Mouse (Mus musculus) layer of hippocampus, adult 2 months (tissue): ENCODE results near the gene Olfr1133. TPM values are rescaled to one million over a fixed set of nuclear protein-coding genes. Genes with fewer than 3 reads are reported as not detected.
"Not testable (repeated sequence)": the region's sequence is repeated elsewhere in the genome, so short reads cannot be mapped to it uniquely, and the experiment has no call there.

ENCODE experiments used
- DNase-seq, 2 experiments: peaks; one replicate each; pipeline ENCODE4 v3.0.0; 2022; ENCODE audit warnings: low spot score in 2 of 2
- H3K27ac ChIP-seq: fragments of 200-600 bp; 2 replicates; pipeline ENCODE4 v1.8.1; 2022
- H3K4me3 ChIP-seq: fragments of 200-600 bp; 2 replicates; pipeline ENCODE4 v1.8.1; 2022; ENCODE audit warnings: mild to moderate bottlenecking
- CTCF ChIP-seq: fragments of 200-600 bp; conservative IDR thresholded peaks from 2 replicates; pipeline ENCODE4 v1.8.1; 2022; ENCODE audit warnings: antibody characterized with exemption, mild to moderate bottlenecking, moderate library complexity
- long read RNA-seq, 2 experiments: library from polyadenylated mRNA; stranded (forward); transcript quantifications; one replicate each; pipeline ENCODE4 v2.0.0; 2021; ENCODE audit warnings: borderline mapping rate in 2 of 2
- total RNA-seq, 2 experiments: library from RNA; stranded (reverse); gene quantifications; 2 replicates each; pipeline ENCODE4 v1.2.3; 2021

Olfr1133 gene
- total RNA-seq = not detected
- long read RNA-seq, experiment 1 = 0 reads
- long read RNA-seq, experiment 2 = 0 reads

- DNase-seq = no peak
- no peak within 1 kb of the TSS for H3K27ac ChIP-seq
- TF ChIP-seq CTCF = no peak
- H3K4me3 ChIP-seq = no peak within 1 kb of the TSS
Measured at GRCm38 (mm10) chr2:87647274-87647673, at the start of gene Olfr1133. TSS of gene Olfr1133 (minus strand) at chr2:87647374.

DNA sequence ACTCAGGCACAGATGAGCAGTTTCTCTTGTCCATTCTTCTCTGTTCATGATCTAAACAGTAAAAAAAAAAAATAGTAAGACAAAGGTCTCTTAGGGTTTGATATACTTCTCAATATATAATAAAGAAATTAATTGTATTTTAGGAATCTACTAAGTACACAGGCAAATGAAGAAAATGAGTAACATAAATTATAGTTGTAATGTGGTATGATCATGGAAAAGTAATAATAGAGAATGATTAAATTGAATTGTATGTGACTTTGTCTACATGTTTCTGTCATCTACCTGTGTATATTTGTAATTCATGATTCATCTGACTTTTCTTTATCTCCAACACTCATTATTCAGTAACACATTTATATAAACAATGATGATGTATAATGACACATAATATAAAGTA lies 46.7 kb upstream of the Olfr1133 start, which contains the start of gene Olfr1136:
Gene Olfr1136, minus strand, starts transcription at position 101 of the 400 bp plus-strand sequence.
- Histone ChIP-seq H3K4me3 (no peak within 1 kb of the TSS), H3K27ac (no peak within 1 kb of the TSS)
- DNase-seq = no peak
- TF ChIP-seq CTCF = no peak

GRCm38 (mm10) chr2:87673564-87673963 lies 26.4 kb upstream of the Olfr1133 start, which contains the start of gene Olfr1135:
TSS of gene Olfr1135 (minus strand) at chr2:87673664.
- TF ChIP-seq CTCF = no peak
- Histone ChIP-seq H3K4me3 (no peak within 1 kb of the TSS), H3K27ac (no peak within 1 kb of the TSS)
- DNase-seq = no peak

DNA sequence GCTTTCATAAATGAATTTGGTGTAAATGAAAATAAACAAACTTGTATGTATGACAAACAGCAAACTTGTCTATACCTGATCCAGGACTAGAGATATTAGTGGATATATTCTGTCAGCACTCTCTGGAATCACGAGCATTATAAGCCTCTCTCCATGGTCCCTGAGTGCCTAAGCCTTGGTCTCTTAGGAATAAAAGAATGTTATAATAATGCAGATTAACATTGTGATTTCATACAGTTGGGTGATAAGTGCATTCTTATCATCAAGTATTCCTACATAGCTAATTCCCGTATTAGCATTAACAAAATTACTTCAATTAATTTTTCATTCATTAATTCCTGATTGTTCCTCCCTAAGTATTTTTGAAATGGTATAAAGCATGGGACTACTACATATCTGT lies 11.2 kb upstream of the Olfr1133 start, which contains the start of gene Olfr1134:
Gene Olfr1134, minus strand, starts transcription at position 101 of the 400 bp plus-strand sequence.
- H3K27ac ChIP-seq = no peak within 1 kb of the TSS
- no peak for TF ChIP-seq CTCF
- no peak for DNase-seq
- H3K4me3 ChIP-seq = no peak within 1 kb of the TSS

GRCm38 (mm10) chr2:87642441-87642840 lies 4.7 kb downstream of the Olfr1133 start:
- DNase-seq = no peak
- Histone ChIP-seq H3K4me3 (no peak overlapping the region), H3K27ac (no peak overlapping the region)
- TF ChIP-seq CTCF = no peak

- H3K4me3 ChIP-seq = no peak within 1 kb of the TSS
- no peak for TF ChIP-seq CTCF
- H3K27ac ChIP-seq = no peak within 1 kb of the TSS
- no peak for DNase-seq
Measured at GRCm38 (mm10) chr2:87637435-87637834, 9.7 kb downstream of the Olfr1133 start, which contains the start of gene Olfr1132. TSS of gene Olfr1132 (minus strand) at chr2:87637535.

DNA sequence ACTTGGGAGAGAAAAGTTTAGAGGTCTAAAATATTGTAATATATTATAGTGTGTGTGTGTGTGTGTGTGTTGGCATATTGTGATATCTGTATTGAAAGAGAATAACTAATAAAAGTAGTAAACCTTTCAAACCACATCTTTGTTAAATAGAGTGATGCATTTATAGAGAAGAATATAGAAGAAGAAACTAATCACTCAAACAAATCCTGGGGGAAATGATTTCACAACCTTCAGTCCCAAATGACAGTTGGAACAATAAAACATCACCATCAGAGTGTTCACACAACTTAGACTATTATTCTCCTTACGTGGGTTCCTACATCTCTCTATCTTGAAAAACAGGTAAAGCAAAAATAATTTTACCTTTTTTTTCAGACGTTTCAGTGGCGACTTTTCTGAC lies 20.4 kb downstream of the Olfr1133 start, which contains the start of gene Olfr1131:
Gene Olfr1131, plus strand, starts transcription at position 301 of the 400 bp plus-strand sequence.
- no peak for TF ChIP-seq CTCF
- Histone ChIP-seq H3K27ac (no peak within 1 kb of the TSS), H3K4me3 (no peak within 1 kb of the TSS)
- no peak for DNase-seq

GRCm38 (mm10) chr2:87605912-87606311 lies 41.3 kb downstream of the Olfr1133 start, which contains the start of gene Olfr1130:
TSS of gene Olfr1130 (plus strand) at chr2:87606212.
- not testable (repeated sequence) for DNase-seq, H3K4me3 ChIP-seq, H3K27ac ChIP-seq

Other genes with a start within 250 kb of the Olfr1133 start
- not detected for gene Olfr1123, start 230.7 kb downstream of the Olfr1133 start, total RNA-seq
- not detected for gene Olfr1124, start 217.1 kb downstream of the Olfr1133 start, total RNA-seq
- not detected for gene Olfr1126, start 193.4 kb downstream of the Olfr1133 start, total RNA-seq
- not detected for gene Pramel7, start 150.3 kb downstream of the Olfr1133 start, total RNA-seq
- gene Pramel6, start 140.8 kb downstream of the Olfr1133 start, total RNA-seq = not detected
- under 1 TPM in 1 of 2 experiments, not detected in 1; 0.28 TPM for gene Olfr153, start 115.6 kb downstream of the Olfr1133 start, total RNA-seq
- gene Olfr1128, start 101.8 kb downstream of the Olfr1133 start, total RNA-seq = not detected
- gene Olfr1129, start 73.5 kb downstream of the Olfr1133 start, total RNA-seq = not detected
- not detected for gene Olfr1130, start 41.2 kb downstream of the Olfr1133 start, total RNA-seq
- gene Olfr1131, start 20.3 kb downstream of the Olfr1133 start, total RNA-seq = not detected
- not detected for gene Olfr1132, start 9.8 kb downstream of the Olfr1133 start, total RNA-seq
- gene Olfr1134, start 11.1 kb upstream of the Olfr1133 start, total RNA-seq = not detected
- not detected for gene Olfr1135, start 26.3 kb upstream of the Olfr1133 start, total RNA-seq
- gene Olfr1136, start 46.6 kb upstream of the Olfr1133 start, total RNA-seq = not detected
- not detected for gene Olfr1137, start 65.8 kb upstream of the Olfr1133 start, total RNA-seq
- gene Olfr1138, start 92.6 kb upstream of the Olfr1133 start, total RNA-seq = not detected
- not detected for gene Olfr1140, start 96.4 kb upstream of the Olfr1133 start, total RNA-seq
- not detected for gene Olfr1141, start 106.6 kb upstream of the Olfr1133 start, total RNA-seq
- gene Olfr152, start 132.1 kb upstream of the Olfr1133 start, total RNA-seq = not detected
- gene Olfr1143, start 153.2 kb upstream of the Olfr1133 start, total RNA-seq = not detected
- not detected for gene Olfr1145, start 162.4 kb upstream of the Olfr1133 start, total RNA-seq
- not detected for gene Olfr1148, start 183.2 kb upstream of the Olfr1133 start, total RNA-seq
- gene Olfr1150-ps1, start 196.6 kb upstream of the Olfr1133 start, total RNA-seq = not detected
- not detected for gene Olfr1151, start 208.5 kb upstream of the Olfr1133 start, total RNA-seq
- not detected for gene Olfr1152, start 219.1 kb upstream of the Olfr1133 start, total RNA-seq
- gene Olfr1153, start 247.6 kb upstream of the Olfr1133 start, total RNA-seq = not detected